Mouse (Mus musculus) hindbrain, embryonic 11.5 days (tissue): ENCODE data around the gene Dnmt3b. TPM values are rescaled to one million over a fixed set of nuclear protein-coding genes. Genes with fewer than 3 reads are reported as not detected.
"Not testable (repeated sequence)": the region's sequence is repeated elsewhere in the genome, so short reads cannot be mapped to it uniquely, and the experiment has no call there.

Experiments
- ATAC-seq: fragments of 200-750 bp; cut with Nextera tagmentation; 2 replicates; pipeline ENCODE4 v1.8.0; 2017; ENCODE audit warnings: mild to moderate bottlenecking, moderate TSS enrichment, moderate library complexity; ENCODE audit not compliant: low FRiP score
- DNase-seq: peaks from one replicate; pipeline ENCODE4 v3.0.0-alpha.2; 2015; ENCODE audit warnings: low spot score
- H3K27ac ChIP-seq: fragments of 300-500 bp; sonication (generic); 2 replicates; pipeline ENCODE4 v1.5.1; 2014; ENCODE audit warnings: mild to moderate bottlenecking, low read depth, low read length
- H3K27me3 ChIP-seq: fragments of 300-500 bp; sonication (generic); 2 replicates; pipeline ENCODE4 v1.6.1; 2014; ENCODE audit warnings: mild to moderate bottlenecking, low read length, moderate library complexity, mixed read lengths; ENCODE audit not compliant: control insufficient read depth, insufficient read depth
- H3K36me3 ChIP-seq: fragments of 300-500 bp; sonication (generic); 2 replicates; pipeline ENCODE4 v1.6.1; 2014; ENCODE audit warnings: mild to moderate bottlenecking, low read length, moderate library complexity, mixed read lengths; ENCODE audit not compliant: control insufficient read depth, insufficient read depth
- H3K4me1 ChIP-seq: fragments of 300-500 bp; sonication (generic); replicated peaks from 2 replicates; pipeline ENCODE4 v1.6.1; 2014; ENCODE audit warnings: low read length, mixed read lengths; ENCODE audit not compliant: control insufficient read depth, insufficient read depth
- H3K4me2 ChIP-seq: fragments of 300-500 bp; sonication (generic); replicated peaks from 2 replicates; pipeline ENCODE4 v1.6.1; 2014; ENCODE audit warnings: mild to moderate bottlenecking, low read depth, low read length
- H3K4me3 ChIP-seq: fragments of 300-500 bp; sonication (generic); 2 replicates; pipeline ENCODE4 v1.5.1; 2014; ENCODE audit warnings: low read depth, low read length
- H3K9ac ChIP-seq: fragments of 300-500 bp; sonication (generic); 2 replicates; pipeline ENCODE4 v1.6.1; 2014; ENCODE audit warnings: low read depth, low read length
- H3K9me3 ChIP-seq: fragments of 300-500 bp; sonication (generic); 2 replicates; pipeline ENCODE4 v1.6.1; 2016; ENCODE audit warnings: low read length; ENCODE audit not compliant: control insufficient read depth
- WGBS: fragments of 180-500 bp; shearing (Covaris S2); extraction: QIAGEN DNeasy Blood & Tissue Kit; methylation state at CpG from one replicate; pipeline ENCODE4 v1.1.7; 2014; 5-methylcytosine and 5-hydroxymethylcytosine counted together
- polyA plus RNA-seq: library from polyadenylated mRNA; unstranded; fragments of >200 nt; fragmentation: Nextera tagmentation; extraction: Ambion mirVana; gene quantifications from 2 replicates; pipeline ENCODE4 v1.2.1, GENCODE M21; 2014

Gene Dnmt3b
- polyA plus RNA-seq, 1 experiment from 2014 or later = 10.3 TPM

DNA sequence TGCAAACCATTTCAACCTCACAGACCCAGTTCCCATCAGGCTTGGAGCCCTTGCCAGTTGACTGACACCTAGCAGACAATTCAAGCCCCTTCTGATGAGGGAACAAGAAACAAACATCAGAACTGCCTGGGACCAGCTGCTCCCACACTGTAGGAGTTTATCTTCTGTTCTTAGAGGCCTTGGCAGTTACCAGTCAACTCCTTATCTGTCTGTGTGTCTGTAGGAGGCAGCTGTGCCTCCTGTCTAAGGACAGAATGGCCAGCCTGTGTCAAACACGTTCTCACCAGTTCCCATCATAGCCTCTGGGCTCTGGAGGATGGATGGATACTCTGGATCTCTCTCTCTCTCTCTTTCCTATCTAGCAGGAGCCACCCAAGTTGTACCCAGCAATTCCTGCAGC is 26.1 kb downstream of the Dnmt3b start:
- H3K4me2 ChIP-seq, H3K4me3 ChIP-seq, H3K4me1 ChIP-seq, H3K36me3 ChIP-seq, DNase-seq, H3K27ac ChIP-seq, H3K27me3 ChIP-seq, H3K9ac ChIP-seq, H3K9me3 ChIP-seq, ATAC-seq: not testable (repeated sequence)
- 64% methylated on average over 1 of the region's 1 CpGs for WGBS

DNA sequence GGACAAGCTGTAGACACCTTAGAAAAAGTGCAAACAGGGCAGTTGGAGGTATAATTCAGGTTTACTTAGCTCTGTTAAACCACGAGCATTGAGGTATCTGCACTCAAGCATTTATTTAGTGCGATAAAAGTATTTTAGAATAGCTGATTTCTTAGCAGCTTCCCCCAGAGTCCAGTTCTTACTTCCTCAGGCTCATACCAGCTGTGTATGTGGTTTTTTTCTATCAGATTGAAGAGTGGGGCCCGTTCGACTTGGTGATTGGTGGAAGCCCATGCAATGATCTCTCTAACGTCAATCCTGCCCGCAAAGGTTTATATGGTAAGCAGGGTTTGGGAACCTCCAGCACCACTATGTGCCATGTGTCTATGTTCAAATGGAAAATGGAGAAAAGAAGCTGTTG is 27.7 kb downstream of the Dnmt3b start:
- H3K4me3 ChIP-seq = no peak overlapping the region
- DNase-seq = no peak
- H3K36me3 ChIP-seq = no peaks in the 10 kb centered on the region
- no peaks in the 10 kb centered on the region for H3K27me3 ChIP-seq
- no peak overlapping the region for H3K9ac ChIP-seq
- WGBS = 94% methylated on average over 6 of the region's 6 CpGs
- no peak overlapping the region for H3K27ac ChIP-seq
- no peaks in the 10 kb centered on the region for H3K4me1 ChIP-seq
- H3K9me3 ChIP-seq = no peaks in the 10 kb centered on the region
- no peak for ATAC-seq
- H3K4me2 ChIP-seq = no peak overlapping the region

DNA sequence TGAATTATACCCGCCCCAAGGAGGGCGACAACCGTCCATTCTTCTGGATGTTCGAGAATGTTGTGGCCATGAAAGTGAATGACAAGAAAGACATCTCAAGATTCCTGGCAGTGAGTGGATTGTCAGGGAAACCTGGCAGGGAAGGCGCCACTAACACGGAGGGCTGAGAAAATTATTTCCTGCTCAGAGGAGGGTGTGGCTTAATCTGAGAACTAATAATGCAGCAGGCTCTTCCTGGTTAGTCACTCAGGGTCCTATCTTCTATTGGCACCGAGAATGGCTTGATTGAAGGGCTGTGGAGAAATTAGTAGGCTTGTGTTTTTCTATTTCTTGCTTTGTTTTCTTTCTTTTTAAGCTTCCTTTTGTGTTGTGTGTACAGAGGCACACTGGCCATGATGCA is 28.3 kb downstream of the Dnmt3b start:
- Histone ChIP-seq H3K9me3 (no peaks in the 10 kb centered on the region), H3K4me2 (no peak overlapping the region), H3K9ac (no peak overlapping the region), H3K4me1 (no peaks in the 10 kb centered on the region), H3K4me3 (no peak overlapping the region), H3K27me3 (no peaks in the 10 kb centered on the region), H3K27ac (no peak overlapping the region), H3K36me3 (no peaks in the 10 kb centered on the region)
- no peak for DNase-seq
- WGBS = 87% methylated on average over 7 of the region's 7 CpGs
- ATAC-seq = no peak

DNA sequence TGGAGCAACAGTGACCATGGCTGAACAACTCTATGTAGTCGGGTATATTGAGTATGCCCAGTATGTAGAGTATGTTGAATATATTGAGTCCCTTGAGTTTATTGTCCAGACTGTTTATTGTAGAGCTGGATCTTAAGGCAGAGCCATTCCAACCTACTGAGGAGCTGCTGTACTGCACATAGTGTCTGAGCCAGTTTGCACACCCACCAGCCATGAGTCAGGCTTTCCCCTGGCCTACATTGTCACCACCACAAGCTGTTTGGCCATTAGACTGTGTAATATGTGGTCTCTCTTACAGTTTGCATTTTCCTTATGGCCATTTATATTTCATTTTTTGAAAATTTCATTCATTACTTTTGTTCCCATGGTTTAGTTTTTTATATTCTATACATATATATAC is 30.7 kb downstream of the Dnmt3b start:
- Histone ChIP-seq H3K36me3 (no peaks in the 10 kb centered on the region), H3K9me3 (no peaks in the 10 kb centered on the region), H3K9ac (no peak overlapping the region), H3K4me3 (no peak overlapping the region), H3K4me1 (no peaks in the 10 kb centered on the region), H3K27me3 (no peaks in the 10 kb centered on the region), H3K27ac (no peak overlapping the region), H3K4me2 (no peak overlapping the region)
- ATAC-seq (no peak), DNase-seq (no peak)
- WGBS = 83% methylated on average over 1 of the region's 1 CpGs

DNA sequence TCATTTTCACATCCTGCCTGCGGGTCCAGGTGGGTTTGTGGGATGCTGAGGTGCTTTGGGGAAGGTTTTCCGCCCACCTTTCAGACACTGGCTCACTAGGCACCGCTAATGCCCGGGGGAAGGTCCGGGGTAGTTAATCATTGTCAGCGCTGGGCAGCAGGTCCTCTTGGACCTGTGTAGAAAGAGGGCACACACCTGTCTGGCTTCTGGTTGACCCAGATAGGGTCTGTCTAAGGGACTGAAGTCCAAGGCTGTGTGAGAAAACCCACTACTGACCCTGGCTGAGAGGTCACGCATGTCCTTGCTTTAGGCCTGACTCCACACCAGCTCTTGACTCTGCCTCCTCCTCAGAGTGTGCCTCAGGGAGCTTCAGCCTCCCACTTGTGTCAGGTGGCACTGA is 44.2 kb downstream of the Dnmt3b start:
- not testable (repeated sequence) for H3K36me3 ChIP-seq, H3K4me1 ChIP-seq, H3K4me3 ChIP-seq, DNase-seq, H3K27ac ChIP-seq, H3K9ac ChIP-seq, H3K4me2 ChIP-seq, H3K27me3 ChIP-seq, H3K9me3 ChIP-seq, ATAC-seq
- 89% methylated on average over 6 of the region's 7 CpGs for WGBS

DNA sequence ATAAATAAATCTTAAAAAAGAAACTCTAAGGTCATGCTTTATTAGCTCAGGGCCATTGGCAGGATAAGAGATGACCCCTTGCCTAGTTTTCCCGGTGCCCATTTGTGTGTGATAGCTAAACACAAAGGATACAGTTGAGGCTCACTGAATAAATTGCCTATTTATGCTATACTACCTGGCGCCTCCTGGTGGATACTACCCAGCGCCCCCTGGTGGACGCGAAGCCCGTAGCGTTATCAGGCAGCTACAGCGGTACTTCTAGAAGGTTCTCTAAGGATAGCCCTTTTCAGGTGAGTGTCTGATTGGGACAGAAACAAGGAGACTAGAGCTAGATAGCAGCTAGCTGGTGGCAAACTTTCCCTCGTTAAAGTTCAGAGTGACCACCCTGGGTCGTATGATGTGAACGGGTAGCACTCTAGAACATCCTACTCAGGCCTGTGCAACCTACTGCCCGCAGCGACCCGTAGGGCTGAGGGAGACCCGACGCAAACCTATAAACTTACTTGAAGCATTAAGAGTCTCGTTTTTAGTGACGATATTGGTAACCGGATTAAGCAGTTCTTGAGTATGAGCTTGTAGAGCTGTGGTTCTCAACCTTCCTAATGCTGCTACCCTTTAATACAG is 45.3 kb downstream of the Dnmt3b start:
- Histone ChIP-seq H3K9ac (no peak overlapping the region), H3K36me3 (no peaks in the 10 kb centered on the region), H3K4me3 (no peak overlapping the region), H3K4me1 (no peaks in the 10 kb centered on the region), H3K27me3 (no peaks in the 10 kb centered on the region), H3K4me2 (no peak overlapping the region), H3K27ac (no peak overlapping the region), H3K9me3 (no peaks in the 10 kb centered on the region)
- ATAC-seq (no peak), DNase-seq (peak; percentile 49)
- 69% methylated on average over 19 of the region's 19 CpGs for WGBS

DNA sequence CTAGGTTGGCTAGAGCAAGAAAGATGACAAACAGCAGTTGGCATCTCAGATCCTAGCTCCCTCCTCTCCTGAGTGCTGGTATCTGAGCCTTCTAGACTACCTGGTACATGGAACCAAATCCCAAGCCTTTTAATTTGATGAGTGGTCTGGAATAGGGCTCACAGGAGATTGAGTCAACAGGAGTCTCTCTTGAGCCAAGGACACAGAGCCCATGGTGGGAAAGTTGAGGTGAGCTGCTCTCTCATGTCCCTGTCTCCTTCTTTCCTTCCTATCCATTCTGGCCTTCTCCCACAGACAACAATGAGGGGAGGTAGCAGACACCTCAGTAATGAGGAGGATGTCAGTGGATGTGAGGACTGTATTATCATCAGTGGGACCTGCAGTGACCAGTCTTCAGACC is 47.1 kb downstream of the Dnmt3b start, which contains the start of gene Dnmt3c:
Gene Dnmt3c, plus strand, starts transcription at position 301 of the 400 bp plus-strand sequence.
- ATAC-seq = no peak
- Histone ChIP-seq H3K27ac (no peak within 1 kb of the TSS), H3K27me3 (no peaks in the 10 kb centered on the region), H3K36me3 (no peaks in the 10 kb centered on the region), H3K4me1 (no peaks in the 10 kb centered on the region), H3K4me3 (no peak within 1 kb of the TSS), H3K9ac (no peak within 1 kb of the TSS), H3K4me2 (no peak within 1 kb of the TSS), H3K9me3 (no peaks in the 10 kb centered on the region)
- no peak for DNase-seq

DNA sequence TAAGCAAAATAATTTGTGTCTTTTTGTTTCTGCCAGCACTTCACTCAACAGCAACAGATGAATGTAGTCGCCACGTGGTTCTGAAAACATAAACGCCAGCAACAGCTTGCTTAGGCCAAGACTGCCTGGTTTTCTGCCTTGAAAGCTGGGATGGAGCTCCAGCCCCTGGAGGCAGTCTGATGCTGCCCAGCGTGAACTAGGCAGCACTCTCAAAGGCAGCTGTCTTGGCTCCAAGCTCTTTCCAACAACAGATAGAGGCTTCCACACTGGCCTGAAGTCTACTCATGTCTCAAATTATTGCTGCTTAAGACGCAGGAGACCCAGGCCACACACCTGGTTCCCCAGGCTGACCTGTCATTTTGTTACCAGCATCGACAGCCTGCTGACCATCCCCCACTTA is 54.1 kb downstream of the Dnmt3b start:
- WGBS = 44% methylated on average over 6 of the region's 6 CpGs
- no peaks in the 10 kb centered on the region for H3K9me3 ChIP-seq
- no peak for ATAC-seq

DNA sequence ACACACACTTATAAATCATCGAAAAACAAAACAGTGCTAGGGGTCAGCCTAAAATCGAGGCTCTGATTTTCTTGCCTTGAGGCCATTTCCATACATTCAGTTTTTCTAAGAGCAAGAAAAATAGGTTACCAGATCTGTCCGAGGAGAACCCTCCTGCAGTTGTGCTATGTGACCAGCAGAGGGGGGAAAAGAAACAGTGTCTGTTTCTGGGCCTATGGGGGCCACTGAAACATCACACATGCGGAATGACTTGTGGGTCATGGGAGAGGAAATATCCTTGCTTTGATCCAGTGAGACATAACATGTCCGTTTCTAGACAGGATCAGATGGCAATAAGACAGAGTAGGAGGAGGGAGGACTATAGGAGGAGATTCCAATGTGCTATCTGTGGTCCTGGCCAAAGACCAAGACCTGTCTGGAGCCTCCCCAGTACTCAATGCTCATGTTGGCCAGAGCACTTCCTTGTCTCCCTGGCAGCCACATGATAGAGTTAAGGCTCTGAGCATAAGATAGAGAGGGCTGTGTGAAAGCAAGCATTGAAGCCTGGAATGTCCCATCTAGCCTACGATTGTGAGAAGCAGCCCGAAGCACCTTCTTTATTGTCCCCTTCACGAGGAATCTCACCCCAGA is 61.6 kb downstream of the Dnmt3b start:
- Histone ChIP-seq H3K36me3 (no peaks in the 10 kb centered on the region), H3K27me3 (no peaks in the 10 kb centered on the region), H3K9ac (no peak overlapping the region), H3K9me3 (no peaks in the 10 kb centered on the region), H3K4me2 (no peak overlapping the region), H3K4me3 (no peak overlapping the region), H3K27ac (no peak overlapping the region), H3K4me1 (no peaks in the 10 kb centered on the region)
- WGBS = 51% methylated on average over 8 of the region's 8 CpGs
- DNase-seq (peak; percentile 64), ATAC-seq (no peak)

More for the DNA sequence above, 54.1 kb downstream of the Dnmt3b start:
- H3K4me3 ChIP-seq = no peak overlapping the region
- DNase-seq = no peak
- H3K27ac ChIP-seq = no peak overlapping the region
- H3K27me3 ChIP-seq = no peaks in the 10 kb centered on the region
- H3K36me3 ChIP-seq = no peaks in the 10 kb centered on the region
- no peak overlapping the region for H3K9ac ChIP-seq
- H3K4me2 ChIP-seq = no peak overlapping the region
- no peaks in the 10 kb centered on the region for H3K4me1 ChIP-seq
